Mouse (Mus musculus) left cerebral cortex, adult 2 months (tissue): ENCODE data around the gene Sirt5. TPM values are rescaled to one million over a fixed set of nuclear protein-coding genes. Genes with fewer than 3 reads are reported as not detected.

ENCODE experiments used
- DNase-seq, 2 experiments: peaks; one replicate each; pipeline ENCODE4 v3.0.0; 2021 to 2022; ENCODE audit warnings: low spot score in 2 of 2, mixed read lengths in 1 of 2; ENCODE audit errors: extremely low spot score in 1 of 2
- H3K27ac ChIP-seq: fragments of 200-600 bp; 2 replicates; pipeline ENCODE4 v1.8.1; 2022
- H3K4me3 ChIP-seq: fragments of 200-600 bp; 2 replicates; pipeline ENCODE4 v1.8.1; 2022
- CTCF ChIP-seq: fragments of 200-600 bp; IDR thresholded peaks from 2 replicates; pipeline ENCODE4 v1.8.1; 2022; ENCODE audit warnings: antibody characterized with exemption, mild to moderate bottlenecking, moderate library complexity
- intact Hi-C: fragments of 180-260 bp; cut with DNase I; formaldehyde crosslinking; loops from one replicate; pipeline ENCODE4 v1.15.1; 2025
- total RNA-seq, 2 experiments: library from RNA; stranded (reverse); gene quantifications; 2 replicates each; pipeline ENCODE4 v1.2.3; 2021

Sirt5 gene
- total RNA-seq, 2 experiments from 2014 or later, result 14.5 to 20.1 TPM

DNA sequence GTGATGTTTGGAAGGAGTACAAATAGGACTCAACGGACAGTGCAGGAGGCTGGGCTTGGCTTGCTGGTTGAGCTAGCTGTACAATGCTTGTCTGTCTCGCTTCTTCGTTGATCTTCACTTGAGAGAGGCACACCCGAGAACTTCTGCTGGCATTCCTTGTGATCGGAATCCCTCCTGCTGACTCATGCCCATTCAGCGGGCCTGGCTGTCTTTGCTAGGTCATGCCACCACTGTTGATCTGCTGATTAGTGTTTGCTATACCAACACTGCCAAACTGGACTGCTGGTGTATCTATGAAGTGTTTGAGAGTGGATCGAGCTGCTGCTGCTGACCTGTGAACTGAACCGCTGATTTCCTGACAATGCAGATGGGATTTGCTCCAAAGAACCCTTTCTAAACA, 15.9 kb upstream of the Sirt5 start:
- no peak overlapping the region for H3K27ac ChIP-seq
- DNase-seq, result no peak
- no peak for TF ChIP-seq CTCF
- no peak overlapping the region for H3K4me3 ChIP-seq
- intact Hi-C loops, result no loop called here

DNA sequence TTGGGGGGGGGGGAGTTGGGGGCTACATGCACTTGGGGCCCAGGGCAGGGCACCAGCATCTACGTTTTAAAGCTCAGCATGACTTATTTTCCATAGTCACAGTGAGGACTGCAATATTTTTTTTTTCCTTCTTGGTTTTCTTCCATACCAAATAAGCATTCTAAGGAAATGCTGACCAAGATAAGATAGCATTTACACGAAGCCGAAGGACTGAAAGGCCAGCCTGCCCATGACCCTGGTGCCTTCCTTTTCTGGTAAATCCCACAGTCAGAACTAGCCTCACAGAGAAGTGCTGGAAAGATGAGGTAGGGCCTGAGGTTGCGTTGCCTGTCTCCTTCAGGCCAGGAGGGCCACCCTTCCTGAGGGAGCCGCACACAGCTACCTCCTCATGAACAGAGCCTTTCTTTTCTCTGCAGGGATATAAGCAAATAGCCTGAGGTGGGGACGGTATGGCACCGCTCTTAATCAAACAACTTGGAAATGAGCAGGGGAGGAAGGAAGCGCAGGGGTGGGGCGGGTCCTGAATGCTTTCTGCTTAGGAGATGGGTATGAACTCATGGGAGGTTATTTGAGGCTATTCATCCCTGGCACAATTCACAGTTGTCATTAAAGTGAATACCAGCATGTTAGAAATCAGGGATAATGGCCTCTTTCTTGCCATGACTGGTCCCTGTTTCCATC, 14.7 kb upstream of the Sirt5 start:
- H3K27ac ChIP-seq, result no peak overlapping the region
- H3K4me3 ChIP-seq, result no peak overlapping the region
- intact Hi-C loops, result no loop called here
- no peak for DNase-seq
- no peak for TF ChIP-seq CTCF

DNA sequence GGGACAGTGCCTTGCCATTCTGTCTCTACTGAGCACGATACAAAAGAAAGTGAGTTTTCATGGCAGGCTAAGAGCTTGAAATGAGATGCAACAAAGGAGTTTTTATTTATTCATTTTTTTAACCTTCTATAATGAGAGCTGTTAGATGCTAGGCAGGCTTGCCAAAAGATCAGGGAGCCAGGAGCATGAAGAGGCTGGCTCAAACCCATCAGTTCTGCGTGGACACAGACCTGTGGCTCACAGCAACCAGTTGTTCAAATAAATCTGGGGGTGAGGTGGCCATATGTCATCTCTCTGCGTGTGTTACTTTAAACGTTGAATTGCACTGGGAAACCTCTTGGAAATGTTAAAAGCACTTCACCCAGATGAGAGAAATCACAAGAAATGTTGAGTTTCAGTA, 11.9 kb upstream of the Sirt5 start:
- no peak for DNase-seq
- H3K4me3 ChIP-seq, result no peak overlapping the region
- H3K27ac ChIP-seq, result no peak overlapping the region
- intact Hi-C loops, result no loop called here
- no peak for TF ChIP-seq CTCF

DNA sequence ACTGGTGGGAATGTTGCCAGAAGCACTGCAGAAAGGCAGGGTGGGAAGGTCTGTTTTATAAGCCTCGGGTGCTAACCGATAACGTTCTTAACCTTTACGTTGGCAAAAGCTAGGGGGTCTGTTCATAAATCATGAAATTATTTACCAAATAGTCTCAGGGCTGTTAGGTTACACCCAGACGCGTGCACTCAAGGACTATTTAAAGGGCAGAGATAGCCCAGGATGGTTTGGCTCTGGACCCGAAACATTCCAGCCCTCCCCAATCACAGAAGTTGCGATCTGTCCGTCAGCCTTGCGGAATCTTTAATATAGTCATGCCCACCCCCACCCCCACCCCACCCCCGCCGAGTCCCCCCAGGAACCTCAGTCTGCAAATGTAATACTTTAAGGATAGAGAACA, 10.9 kb upstream of the Sirt5 start:
- intact Hi-C loops, result no loop called here
- Histone ChIP-seq H3K4me3 (no peak overlapping the region), H3K27ac (no peak overlapping the region)
- TF ChIP-seq CTCF, result no peak
- no peak for DNase-seq

DNA sequence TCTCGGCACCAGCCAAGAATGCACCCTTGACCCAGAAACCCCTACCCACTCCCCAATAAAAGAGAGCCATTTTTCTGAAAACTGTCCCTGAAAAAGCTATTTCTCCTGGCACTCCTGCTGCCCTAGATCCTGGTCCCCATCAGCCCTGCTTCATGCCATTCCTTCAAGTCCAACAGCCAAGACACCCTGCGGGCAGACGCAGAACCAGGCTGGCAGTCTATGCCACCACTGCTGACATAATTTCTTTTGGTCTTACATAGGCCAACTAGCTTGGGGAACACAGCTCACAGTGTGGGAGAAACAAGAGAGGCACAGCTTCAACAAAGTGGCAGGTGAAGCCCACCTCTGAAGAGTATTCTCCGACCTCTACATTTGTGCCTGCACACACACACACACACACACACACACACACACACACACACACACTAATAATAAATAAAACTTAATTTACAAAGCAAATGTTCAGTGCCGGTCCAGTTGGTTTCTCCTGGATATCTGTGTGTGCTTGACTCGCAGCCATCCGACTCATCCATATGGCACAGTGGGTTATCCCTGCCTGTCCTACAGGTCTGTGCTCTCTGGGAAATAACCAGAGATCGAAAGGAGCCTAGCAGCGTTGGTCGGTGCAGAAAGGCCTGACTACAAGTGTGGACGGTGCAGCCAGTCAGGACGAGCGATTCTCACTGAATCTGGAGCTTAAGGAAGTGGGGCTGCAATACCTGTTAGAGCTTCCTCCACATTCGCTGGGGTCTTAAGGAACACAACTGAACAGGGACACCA, 8.8 kb upstream of the Sirt5 start:
- Histone ChIP-seq H3K4me3 (no peak overlapping the region), H3K27ac (no peak overlapping the region)
- TF ChIP-seq CTCF, result no peak
- intact Hi-C loops, result no loop called here
- DNase-seq, result no peak

DNA sequence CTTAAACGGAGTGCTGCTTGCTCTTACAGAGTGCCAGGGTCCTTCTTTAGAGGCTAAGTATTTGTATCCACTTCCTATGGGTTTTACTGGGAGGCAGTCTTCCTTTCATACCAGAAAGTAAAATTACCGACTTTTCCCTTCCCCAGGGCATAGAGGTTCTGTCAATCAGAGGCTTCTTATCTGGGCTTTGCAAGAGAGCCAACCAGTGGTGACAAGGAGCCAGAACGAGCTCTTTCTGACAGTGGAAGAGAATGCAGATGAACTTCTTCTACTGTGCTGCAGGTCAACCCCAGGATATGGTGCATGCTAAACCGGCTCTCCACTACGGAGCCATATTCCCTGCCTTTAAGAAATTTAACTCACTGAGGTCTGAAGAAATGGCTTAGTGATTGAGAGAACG, 4.8 kb upstream of the Sirt5 start:
- no peak for DNase-seq
- intact Hi-C loops, result no loop called here
- Histone ChIP-seq H3K27ac (no peak overlapping the region), H3K4me3 (no peak overlapping the region)
- no peak for TF ChIP-seq CTCF

DNA sequence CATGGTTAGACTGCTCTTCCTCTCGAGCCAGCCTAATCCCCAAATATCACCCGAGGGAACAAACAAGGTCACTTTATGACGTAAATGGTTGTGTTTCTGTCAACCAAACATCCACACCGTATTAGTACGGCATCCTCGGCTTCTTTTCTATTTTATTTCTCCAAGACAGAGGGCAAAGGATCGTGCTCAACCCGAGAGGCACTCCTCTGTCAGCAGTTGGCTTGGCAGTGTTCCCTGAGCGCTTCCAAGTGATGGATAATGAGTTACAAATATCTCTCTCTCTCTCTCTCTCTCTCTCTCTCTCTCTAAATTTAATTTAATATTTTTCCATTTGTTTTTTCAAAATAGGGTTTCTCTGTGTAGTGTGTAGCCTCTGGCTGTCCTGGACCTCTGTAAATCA, 2.9 kb upstream of the Sirt5 start:
- no peak for TF ChIP-seq CTCF
- Histone ChIP-seq H3K27ac (no peak overlapping the region), H3K4me3 (no peak overlapping the region)
- intact Hi-C loops, result no loop called here
- DNase-seq, result no peak

DNA sequence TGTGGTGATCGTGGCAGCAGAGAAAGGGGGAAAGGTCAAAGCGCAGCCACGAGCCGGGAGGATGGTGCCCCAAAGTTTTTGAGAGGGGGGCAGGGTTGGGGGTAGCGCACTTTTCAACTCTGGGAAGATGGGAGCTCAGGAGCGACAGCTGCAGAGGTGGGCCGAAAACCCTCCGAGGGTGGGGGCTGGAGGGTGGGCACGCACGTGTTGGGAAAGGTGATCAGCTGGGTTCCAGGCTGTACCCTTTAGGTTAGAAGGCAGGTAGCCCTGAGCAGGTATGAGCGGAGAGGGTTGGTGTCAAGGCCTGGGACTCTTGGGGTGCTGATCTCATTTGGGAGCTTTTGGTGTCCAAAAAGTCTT, 509 bp downstream of the Sirt5 start:
- intact Hi-C loops, result no loop called here
- no peak for DNase-seq
- Histone ChIP-seq H3K27ac (peak overlapping the region; percentile 68), H3K4me3 (peak overlapping the region; percentile 56)
- no peak for TF ChIP-seq CTCF

DNA sequence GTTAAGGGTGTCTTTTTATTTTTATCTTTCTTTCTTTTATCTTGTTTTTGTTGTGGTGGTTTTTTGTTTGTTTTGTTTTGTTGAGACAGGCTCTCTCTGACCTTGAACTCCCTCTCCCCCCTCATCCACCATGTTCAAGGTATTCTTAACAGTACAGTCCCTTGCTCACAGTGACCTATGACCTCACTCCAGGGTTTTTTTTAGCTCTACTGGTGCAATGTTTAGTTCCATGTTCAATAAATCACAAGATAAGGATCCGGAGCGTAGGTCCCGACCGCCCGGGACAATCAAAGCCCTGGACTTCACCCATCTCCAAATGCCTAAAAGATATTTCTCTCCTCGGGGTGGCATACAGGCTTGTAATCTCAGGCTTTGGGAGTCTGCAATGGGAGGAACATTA, 4.8 kb downstream of the Sirt5 start:
- no peak for TF ChIP-seq CTCF
- intact Hi-C loops, result no loop called here
- DNase-seq, result no peak

DNA sequence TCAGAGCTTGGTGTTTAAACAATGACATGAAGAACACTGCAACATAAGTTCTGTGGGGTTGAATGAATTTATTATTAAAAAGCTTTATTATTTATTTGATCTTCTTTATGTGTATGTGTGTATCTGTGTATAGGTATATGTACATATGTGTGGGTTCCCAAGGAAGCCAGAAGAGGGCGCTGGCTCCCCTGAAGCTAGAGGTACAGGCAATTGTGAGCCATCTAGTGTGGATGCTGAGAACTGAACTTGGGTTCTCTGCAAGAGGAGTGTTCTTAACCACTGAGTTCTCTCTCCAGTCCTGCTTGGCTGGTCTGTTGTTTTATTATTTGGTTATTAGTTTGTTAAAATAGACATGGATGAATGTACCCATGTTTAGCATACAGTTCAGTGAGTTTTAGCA, 7.6 kb downstream of the Sirt5 start:
- intact Hi-C loops, result no loop called here
- H3K4me3 ChIP-seq, result no peak overlapping the region
- TF ChIP-seq CTCF, result no peak; the same call in 1 of the 2 replicates
- no peak overlapping the region for H3K27ac ChIP-seq
- DNase-seq, result no peak

More for the DNA sequence above, 4.8 kb downstream of the Sirt5 start:
- Histone ChIP-seq H3K4me3 (no peak overlapping the region), H3K27ac (no peak overlapping the region)

DNA sequence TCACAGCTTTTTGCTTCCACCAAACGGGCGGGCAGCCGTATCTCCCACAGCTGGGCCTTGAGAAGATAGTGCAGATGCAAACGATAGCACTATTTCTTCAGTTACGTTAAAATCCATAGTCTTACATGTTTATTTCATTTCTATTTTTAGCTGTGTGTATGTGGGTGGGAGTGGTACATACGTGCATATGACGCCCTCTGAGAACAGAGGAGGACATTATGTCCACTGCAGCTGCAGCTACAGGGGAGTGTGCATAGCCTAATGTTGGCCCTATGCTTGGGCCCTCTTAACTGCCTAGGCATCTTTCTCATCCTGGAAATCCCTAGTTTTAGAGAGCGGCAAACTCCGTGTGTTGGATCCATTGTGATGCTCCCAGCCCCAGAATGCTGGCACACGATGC, 8.9 kb downstream of the Sirt5 start:
- no peak overlapping the region for H3K27ac ChIP-seq
- DNase-seq, result no peak
- TF ChIP-seq CTCF, result no peak
- H3K4me3 ChIP-seq, result no peak overlapping the region
- intact Hi-C loops, result no loop called here

DNA sequence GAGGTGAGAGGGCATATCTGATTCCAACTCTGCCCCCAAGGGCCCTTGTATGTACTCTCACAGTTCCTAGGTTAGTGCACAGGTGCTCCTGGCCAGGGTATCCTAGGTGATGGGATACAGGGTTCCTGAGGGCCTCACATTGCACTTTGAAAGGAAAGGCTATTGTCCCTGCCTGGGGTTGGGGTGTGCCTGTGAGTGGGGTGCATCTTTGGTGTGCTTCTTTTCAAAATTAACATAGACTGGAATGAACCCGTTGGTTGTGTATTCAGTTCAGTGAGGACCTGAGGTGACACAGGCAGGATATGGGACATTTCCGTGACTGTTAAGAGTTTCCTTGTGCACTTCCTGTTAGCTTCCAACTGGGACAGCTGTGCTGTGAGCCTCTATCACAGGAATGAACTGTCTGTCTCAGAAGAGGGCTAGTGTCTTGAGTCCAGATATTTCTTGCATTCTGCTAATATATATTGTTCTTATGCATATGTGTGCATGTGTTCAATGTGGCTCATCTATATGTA, 9.7 kb downstream of the Sirt5 start:
- intact Hi-C loops, result no loop called here
- DNase-seq, result no peak
- Histone ChIP-seq H3K27ac (no peak overlapping the region), H3K4me3 (no peak overlapping the region)
- no peak for TF ChIP-seq CTCF

DNA sequence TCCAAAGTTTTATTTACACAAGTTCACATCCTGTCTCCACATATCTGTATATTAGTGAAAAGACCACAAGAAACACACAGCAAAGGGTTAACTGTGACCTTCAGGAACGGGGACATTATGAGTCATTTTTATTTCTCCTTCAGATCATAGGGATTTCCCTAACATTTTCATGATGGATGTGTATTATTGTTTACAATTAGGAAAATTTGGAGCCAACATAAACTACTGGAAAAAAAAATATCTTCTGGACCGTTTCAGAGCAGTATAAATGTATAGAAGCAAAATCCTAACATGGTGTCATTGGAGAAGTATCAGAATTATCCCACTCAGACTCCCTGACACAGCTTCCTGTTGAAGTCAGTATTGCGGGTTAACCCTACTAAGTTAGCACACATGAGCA, 14.7 kb downstream of the Sirt5 start:
- intact Hi-C loops, result no loop called here
- Histone ChIP-seq H3K27ac (no peak overlapping the region), H3K4me3 (no peak overlapping the region)
- DNase-seq, result no peak
- TF ChIP-seq CTCF, result no peak
